Mouse (Mus musculus) midbrain, embryonic 16.5 days (tissue): ENCODE results near the gene Pdgfra. TPM values are rescaled to one million over a fixed set of nuclear protein-coding genes. Genes with fewer than 3 reads are reported as not detected.

Experiments
- ATAC-seq: fragments of 200-750 bp; cut with Nextera tagmentation; 2 replicates; pipeline ENCODE4 v1.8.0; 2017; ENCODE audit warnings: moderate TSS enrichment
- H3K27ac ChIP-seq: fragments of 300-500 bp; sonication (generic); 2 replicates; pipeline ENCODE4 v1.5.1; 2014; ENCODE audit warnings: mild to moderate bottlenecking, low read length, mixed read lengths
- H3K27me3 ChIP-seq: fragments of 300-500 bp; sonication (generic); 2 replicates; pipeline ENCODE4 v1.6.1; 2014; ENCODE audit warnings: low read depth, low read length, mixed read lengths; ENCODE audit not compliant: control insufficient read depth, insufficient read depth
- H3K36me3 ChIP-seq: fragments of 300-500 bp; sonication (generic); 2 replicates; pipeline ENCODE4 v1.6.1; 2014; ENCODE audit warnings: mild to moderate bottlenecking, low read length, moderate library complexity, mixed read lengths; ENCODE audit not compliant: control insufficient read depth, insufficient read depth
- H3K4me1 ChIP-seq: fragments of 300-500 bp; sonication (generic); 2 replicates; pipeline ENCODE4 v1.6.1; 2014; ENCODE audit warnings: mild to moderate bottlenecking, low read length, mixed read lengths; ENCODE audit not compliant: control insufficient read depth, insufficient read depth
- H3K4me2 ChIP-seq: fragments of 300-500 bp; sonication (generic); 2 replicates; pipeline ENCODE4 v1.6.1; 2014; ENCODE audit warnings: mild to moderate bottlenecking, low read length, mixed read lengths
- H3K4me3 ChIP-seq: fragments of 300-500 bp; sonication (generic); 2 replicates; pipeline ENCODE4 v1.5.1; 2014; ENCODE audit warnings: low read depth, mild to moderate bottlenecking, low read length, moderate library complexity, mixed read lengths
- H3K9ac ChIP-seq: fragments of 300-500 bp; sonication (generic); 2 replicates; pipeline ENCODE4 v1.6.1; 2014; ENCODE audit warnings: low read depth, low read length, mixed read lengths
- H3K9me3 ChIP-seq: fragments of 300-500 bp; sonication (generic); replicated peaks from 2 replicates; pipeline ENCODE4 v1.6.1; 2014; ENCODE audit warnings: mild to moderate bottlenecking, low read length, mixed read lengths; ENCODE audit not compliant: control insufficient read depth, poor library complexity, severe bottlenecking
- WGBS: fragments of 180-500 bp; shearing (Covaris S2); extraction: QIAGEN DNeasy Blood & Tissue Kit; methylation state at CpG from one replicate; pipeline ENCODE4 v1.1.7; 2014; 5-methylcytosine and 5-hydroxymethylcytosine counted together
- polyA plus RNA-seq: library from polyadenylated mRNA; unstranded; fragments of >200 nt; fragmentation: Nextera tagmentation; extraction: Ambion mirVana; gene quantifications from 2 replicates; pipeline ENCODE4 v1.2.1, GENCODE M21; 2015

Gene Pdgfra
- polyA plus RNA-seq, 1 experiment from 2014 or later, result 15.2 TPM

DNA sequence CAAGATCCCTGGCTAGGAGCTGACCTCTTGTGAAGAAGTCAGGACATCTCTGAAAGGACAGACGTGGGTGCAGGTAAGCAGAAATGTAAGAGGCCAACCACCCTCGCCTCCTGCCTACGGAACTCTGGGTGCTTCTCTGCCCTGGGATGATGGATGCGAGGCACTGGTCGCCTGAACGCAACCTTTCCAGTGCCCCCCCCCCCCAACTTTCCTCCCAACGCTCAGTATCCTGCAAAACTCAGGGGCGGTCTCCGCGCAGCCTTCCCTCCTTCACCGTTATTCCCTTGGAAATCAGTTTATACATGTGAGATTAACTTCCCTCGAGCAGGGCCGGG is 1.5 kb downstream of the Pdgfra start:
- H3K9me3 ChIP-seq, result no peaks in the 10 kb centered on the region
- peaks cover 22% of the 10 kb centered on the region for H3K4me1 ChIP-seq
- H3K27ac ChIP-seq, result no peak overlapping the region
- H3K36me3 ChIP-seq, result no peaks in the 10 kb centered on the region
- under 1% methylated on average over 13 of the region's 13 CpGs for WGBS
- H3K9ac ChIP-seq, result no peak overlapping the region
- peaks cover 33% of the 10 kb centered on the region for H3K27me3 ChIP-seq
- no peak for ATAC-seq
- H3K4me2 ChIP-seq, result no peak overlapping the region
- H3K4me3 ChIP-seq, result peak overlapping the region; percentile 23; the same call in 1 of the 2 replicates

- peak overlapping the region; percentile 23 for H3K4me3 ChIP-seq
- peak overlapping the region; percentile 9 for H3K4me2 ChIP-seq
- H3K27me3 ChIP-seq, result peaks cover 33% of the 10 kb centered on the region
- WGBS, result under 1% methylated on average over 27 of the region's 27 CpGs
- H3K9ac ChIP-seq, result no peak overlapping the region
- H3K27ac ChIP-seq, result no peak overlapping the region
- no peaks in the 10 kb centered on the region for H3K9me3 ChIP-seq
- peaks cover 22% of the 10 kb centered on the region for H3K4me1 ChIP-seq
- no peak for ATAC-seq
- H3K36me3 ChIP-seq, result no peaks in the 10 kb centered on the region
These were observed 2.0 kb downstream of the Pdgfra start for GRCm38 (mm10) chr5:75153961-75154620.

- Histone ChIP-seq H3K4me2 (peak overlapping the region; percentile 2; the same call in 1 of the 2 replicates), H3K9ac (no peak overlapping the region), H3K27ac (no peak overlapping the region), H3K4me3 (peak overlapping the region; percentile 11; the same call in 1 of the 2 replicates), H3K9me3 (no peaks in the 10 kb centered on the region), H3K36me3 (no peaks in the 10 kb centered on the region), H3K27me3 (peaks cover 30% of the 10 kb centered on the region), H3K4me1 (peaks cover 21% of the 10 kb centered on the region)
- under 1% methylated on average over 21 of the region's 21 CpGs for WGBS
- ATAC-seq, result no peak
These were observed 2.6 kb downstream of the Pdgfra start for GRCm38 (mm10) chr5:75154621-75155235.

- H3K4me1 ChIP-seq, result peaks cover 18% of the 10 kb centered on the region
- no peaks in the 10 kb centered on the region for H3K9me3 ChIP-seq
- no peak for ATAC-seq
- H3K9ac ChIP-seq, result no peak overlapping the region
- H3K27me3 ChIP-seq, result peaks cover 26% of the 10 kb centered on the region
- peak overlapping the region; percentile 11; the same call in 1 of the 2 replicates for H3K4me3 ChIP-seq
- H3K27ac ChIP-seq, result no peak overlapping the region
- no peak overlapping the region; the same call in 1 of the 2 replicates for H3K4me2 ChIP-seq
- H3K36me3 ChIP-seq, result no peaks in the 10 kb centered on the region
- 2% methylated on average over 7 of the region's 9 CpGs for WGBS
These were observed 3.2 kb downstream of the Pdgfra start for GRCm38 (mm10) chr5:75155281-75155680.

DNA sequence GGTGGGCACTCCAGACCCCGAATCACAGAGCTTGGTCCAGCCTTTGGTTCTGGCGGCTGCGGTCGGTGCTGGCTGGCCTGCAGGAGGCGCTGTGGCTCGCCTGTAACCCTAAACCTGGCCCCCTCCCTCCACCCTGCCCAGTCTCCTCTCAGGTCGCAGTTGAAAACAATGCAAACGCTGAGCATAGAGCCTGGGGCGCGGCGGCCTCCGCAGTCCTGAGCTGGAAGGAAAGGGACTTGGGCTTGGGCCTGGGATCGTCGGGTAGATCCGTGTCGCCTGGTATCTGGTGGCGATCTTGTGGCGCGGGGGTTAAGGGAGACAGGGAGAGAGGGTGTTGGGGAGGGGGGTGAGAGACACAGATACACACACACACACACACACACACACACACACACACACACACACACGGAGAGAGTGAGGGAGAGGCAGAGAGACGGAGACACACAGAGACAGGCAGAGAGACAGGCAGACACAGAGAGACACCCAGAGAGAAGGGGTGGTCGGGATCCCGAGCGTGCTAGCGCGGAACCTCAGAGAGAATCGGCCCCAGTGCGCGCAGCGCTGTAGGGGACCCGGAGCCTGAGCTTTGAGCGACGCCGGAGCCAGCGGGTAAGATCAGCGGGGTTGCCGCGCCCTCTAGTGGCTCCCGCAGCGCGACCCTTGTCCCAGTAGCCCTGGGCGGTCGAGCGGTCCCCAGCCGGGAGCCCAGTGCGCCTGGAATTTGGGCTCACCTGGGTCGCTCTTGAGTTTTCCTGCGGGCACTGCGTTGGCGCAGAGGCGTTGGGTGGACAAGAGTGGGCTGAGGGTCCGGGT is 3.9 kb downstream of the Pdgfra start:
- peak; percentile 84 for ATAC-seq

GRCm38 (mm10) chr5:75156554-75157036 is 4.5 kb downstream of the Pdgfra start:
- H3K36me3 ChIP-seq, result no peaks in the 10 kb centered on the region
- peak overlapping the region; percentile 17; the same call in 1 of the 2 replicates for H3K27ac ChIP-seq
- peak overlapping the region; percentile 88 for H3K4me2 ChIP-seq
- peak; percentile 66 for ATAC-seq
- peaks cover 18% of the 10 kb centered on the region for H3K4me1 ChIP-seq
- H3K4me3 ChIP-seq, result peak overlapping the region; percentile 43
- peaks cover 22% of the 10 kb centered on the region for H3K27me3 ChIP-seq
- 0% methylated on average over 21 of the region's 21 CpGs for WGBS
- H3K9me3 ChIP-seq, result no peaks in the 10 kb centered on the region
- peak overlapping the region; percentile 53 for H3K9ac ChIP-seq

More for the DNA sequence above, 3.9 kb downstream of the Pdgfra start:
- Histone ChIP-seq H3K9me3 (no peaks in the 10 kb centered on the region), H3K4me2 (peak overlapping the region; percentile 88), H3K4me3 (peak overlapping the region; percentile 43), H3K4me1 (peaks cover 18% of the 10 kb centered on the region), H3K9ac (peak overlapping the region; percentile 53), H3K27me3 (peaks cover 26% of the 10 kb centered on the region), H3K36me3 (no peaks in the 10 kb centered on the region), H3K27ac (peak overlapping the region; percentile 17; the same call in 1 of the 2 replicates)
- WGBS, result under 1% methylated on average over 52 of the region's 52 CpGs

GRCm38 (mm10) chr5:75157038-75157437 is 4.9 kb downstream of the Pdgfra start:
- 0 out of 2 replicates have a peak, but pooled peaks have one; percentile 12 for ATAC-seq
- Histone ChIP-seq H3K4me1 (peaks cover 18% of the 10 kb centered on the region), H3K27me3 (peaks cover 22% of the 10 kb centered on the region), H3K36me3 (no peaks in the 10 kb centered on the region), H3K9me3 (no peaks in the 10 kb centered on the region), H3K4me3 (peak overlapping the region; percentile 43), H3K9ac (no peak overlapping the region), H3K4me2 (peak overlapping the region; percentile 88), H3K27ac (no peak overlapping the region)
- 0% methylated on average over 3 of the region's 3 CpGs for WGBS

DNA sequence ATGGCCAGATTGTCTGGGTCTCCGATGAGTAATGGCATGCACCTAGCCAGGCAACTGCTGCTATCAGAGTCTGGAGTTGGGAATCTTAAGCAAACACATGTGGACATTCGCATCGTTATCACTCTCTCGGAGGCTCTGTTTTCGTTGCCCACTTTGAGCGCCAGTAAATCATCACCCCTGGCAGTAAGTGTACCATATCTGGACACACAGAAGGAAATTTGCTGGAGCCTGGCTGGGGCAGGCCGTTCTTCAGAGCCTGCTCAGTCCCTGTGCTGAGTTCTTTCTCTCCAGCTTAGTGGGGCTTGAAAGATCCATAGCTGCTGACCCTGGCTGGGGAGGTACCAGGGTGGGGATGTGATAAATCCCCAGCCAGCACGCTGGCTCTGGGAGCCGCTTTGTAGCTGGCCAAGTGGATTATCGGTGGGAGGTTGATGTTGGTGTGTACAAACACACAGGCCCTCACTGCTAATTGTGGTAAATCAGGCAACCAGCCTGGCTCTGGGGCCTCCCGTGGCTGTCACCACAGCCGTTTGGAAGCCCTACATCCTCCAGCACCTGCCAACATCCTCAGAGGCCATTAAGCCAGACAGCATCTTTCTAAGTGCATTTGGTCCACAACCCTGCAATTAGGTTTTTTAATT is 8.6 kb downstream of the Pdgfra start:
- Histone ChIP-seq H3K27me3 (peaks cover 7% of the 10 kb centered on the region), H3K4me2 (no peak overlapping the region), H3K4me1 (peaks cover 13% of the 10 kb centered on the region), H3K36me3 (no peaks in the 10 kb centered on the region), H3K4me3 (no peak overlapping the region), H3K9me3 (no peaks in the 10 kb centered on the region), H3K9ac (no peak overlapping the region), H3K27ac (no peak overlapping the region)
- WGBS, result 49% methylated on average over 12 of the region's 12 CpGs
- ATAC-seq, result no peak
